Mouse (Mus musculus) left cerebral cortex, adult 9 months (tissue): ENCODE results near the gene Pepd.

ENCODE experiments used
- DNase-seq, 2 experiments: peaks; one replicate each; pipeline ENCODE4 v3.0.0; 2022; ENCODE audit warnings: low spot score in 2 of 2

The Pepd gene

GRCm38 (mm10) chr7:34911919-34912897 is at the start of gene Pepd:
Gene Pepd, plus strand, starts transcription at chr7:34912379.
- DNase-seq = peak; percentile 26 to 79

GRCm38 (mm10) chr7:34867289-34867688 is 44.9 kb upstream of the Pepd start:
- no peak for DNase-seq

- DNase-seq = no peak
Measured at GRCm38 (mm10) chr7:34869693-34870092, 42.5 kb upstream of the Pepd start.

GRCm38 (mm10) chr7:34876787-34877186 is 35.4 kb upstream of the Pepd start:
- DNase-seq = no peak

GRCm38 (mm10) chr7:34877820-34878219 is 34.4 kb upstream of the Pepd start:
- DNase-seq = peak in 1 of 2 experiments; percentile 19

GRCm38 (mm10) chr7:34888441-34888840 is 23.7 kb upstream of the Pepd start:
- no peak for DNase-seq

GRCm38 (mm10) chr7:34888891-34889290 is 23.3 kb upstream of the Pepd start:
- peak in 1 of 2 experiments; percentile 24 for DNase-seq

- no peak for DNase-seq
Measured at GRCm38 (mm10) chr7:34892845-34893244, 19.3 kb upstream of the Pepd start.

- no peak for DNase-seq
Measured at GRCm38 (mm10) chr7:34896461-34896860, 15.7 kb upstream of the Pepd start.

GRCm38 (mm10) chr7:34897058-34897457 is 15.1 kb upstream of the Pepd start:
- DNase-seq = peak in 1 of 2 experiments; percentile 46

GRCm38 (mm10) chr7:34910096-34911066 is 1.8 kb upstream of the Pepd start:
- no peak for DNase-seq

- no peak for DNase-seq
Measured at GRCm38 (mm10) chr7:34913956-34914355, 1.8 kb downstream of the Pepd start.

- no peak for DNase-seq
Measured at GRCm38 (mm10) chr7:34915555-34915954, 3.4 kb downstream of the Pepd start.

- no peak for DNase-seq
Measured at GRCm38 (mm10) chr7:34917558-34917957, 5.4 kb downstream of the Pepd start.

GRCm38 (mm10) chr7:34917998-34918397 is 5.8 kb downstream of the Pepd start:
- DNase-seq = no peak

- no peak for DNase-seq
Measured at GRCm38 (mm10) chr7:34918416-34918815, 6.2 kb downstream of the Pepd start.

- no peak for DNase-seq
Measured at GRCm38 (mm10) chr7:34919054-34919453, 6.9 kb downstream of the Pepd start.

- DNase-seq = no peak
Measured at GRCm38 (mm10) chr7:34919809-34920208, 7.6 kb downstream of the Pepd start.

GRCm38 (mm10) chr7:34925208-34925607 is 13.0 kb downstream of the Pepd start:
- no peak for DNase-seq

- no peak for DNase-seq
Measured at GRCm38 (mm10) chr7:34925956-34926355, 13.8 kb downstream of the Pepd start.

GRCm38 (mm10) chr7:34929614-34930262 is 17.6 kb downstream of the Pepd start:
- DNase-seq = no peak
